Mouse (Mus musculus) heart, embryonic 10.5 days (tissue): ENCODE data around the gene Mdm1. TPM values are rescaled to one million over a fixed set of nuclear protein-coding genes. Genes with fewer than 3 reads are reported as not detected.

Experiments used
- DNase-seq: peaks from one replicate; pipeline ENCODE4 v3.0.0-alpha.2; 2017; ENCODE audit warnings: low spot score
- H3K27ac ChIP-seq: fragments of 300-500 bp; sonication (generic); 2 replicates; pipeline ENCODE4 v1.5.1; 2016; ENCODE audit warnings: mild to moderate bottlenecking
- H3K27me3 ChIP-seq: fragments of 300-500 bp; sonication (generic); 2 replicates; pipeline ENCODE4 v1.6.1; 2016; ENCODE audit warnings: mild to moderate bottlenecking; ENCODE audit not compliant: poor library complexity, insufficient read depth, severe bottlenecking
- H3K36me3 ChIP-seq: fragments of 300-500 bp; sonication (generic); 2 replicates; pipeline ENCODE4 v1.6.1; 2016; ENCODE audit warnings: mild to moderate bottlenecking, moderate library complexity
- H3K4me1 ChIP-seq: fragments of 300-500 bp; sonication (generic); 2 replicates; pipeline ENCODE4 v1.6.1; 2016; ENCODE audit warnings: mild to moderate bottlenecking
- H3K4me3 ChIP-seq: fragments of 300-500 bp; sonication (generic); 2 replicates; pipeline ENCODE4 v1.5.1; 2016; ENCODE audit warnings: mild to moderate bottlenecking, moderate library complexity
- H3K9me3 ChIP-seq: fragments of 300-500 bp; sonication (generic); 2 replicates; pipeline ENCODE4 v1.6.1; 2016; ENCODE audit warnings: mild to moderate bottlenecking, moderate library complexity
- WGBS: fragments of 180-500 bp; shearing (Covaris S2); methylation state at CpG from one replicate; pipeline ENCODE4 v1.1.7; 2016; 5-methylcytosine and 5-hydroxymethylcytosine counted together
- polyA plus RNA-seq: library from polyadenylated mRNA; unstranded; fragments of >200 nt; fragmentation: Nextera tagmentation; extraction: Ambion mirVana; gene quantifications from 2 replicates; pipeline ENCODE4 v1.2.1, GENCODE M21; 2016

Gene Mdm1
- polyA plus RNA-seq: 21.9 and 28.7 TPM in 2 replicates

DNA sequence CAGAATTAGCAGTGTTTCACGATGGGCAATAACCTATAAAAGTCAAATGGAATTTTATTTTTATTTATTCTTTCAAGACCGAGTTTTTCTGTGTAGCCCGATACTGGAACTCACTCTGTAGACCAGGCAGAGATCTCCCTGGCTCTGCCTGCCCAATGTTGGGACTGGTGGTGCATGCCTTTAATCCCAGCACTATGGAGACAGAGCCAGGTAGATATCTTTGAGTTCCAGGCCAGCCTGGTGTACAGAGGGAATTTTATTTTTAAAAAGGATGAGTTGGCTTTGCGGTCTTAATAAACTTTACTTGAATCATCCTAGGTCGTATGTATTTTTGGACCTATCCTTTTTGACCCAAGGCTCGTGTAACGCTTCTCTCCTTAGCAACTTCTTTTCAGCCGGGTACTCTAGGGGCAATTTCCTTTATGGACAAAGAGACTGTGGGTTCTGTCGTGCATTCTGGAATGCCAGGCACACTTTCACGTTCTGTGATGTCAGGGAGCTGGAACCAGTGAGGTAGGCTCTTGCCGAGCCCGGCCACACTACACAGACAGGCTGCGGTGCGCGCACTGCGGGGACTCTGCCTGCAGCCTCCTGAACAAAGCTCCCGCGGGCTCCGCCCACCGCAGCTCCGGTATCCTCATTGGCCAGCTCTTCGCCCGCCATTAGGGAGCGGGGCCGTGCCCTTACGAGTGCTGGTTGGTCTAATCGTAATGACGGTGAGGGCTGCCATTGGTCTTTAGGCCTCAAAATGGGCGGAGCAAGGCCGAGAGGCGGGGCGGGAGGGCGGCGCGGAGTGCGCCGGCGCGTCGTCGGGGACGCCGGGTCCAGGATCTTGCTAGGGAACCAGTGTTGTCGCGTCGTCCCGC is at the start of gene Mdm1:
Gene Mdm1 (plus strand): TSS at position 794 of the 866 bp plus-strand sequence.
- Histone ChIP-seq H3K9me3 (no peaks in the 10 kb centered on the region), H3K36me3 (peaks cover 5% of the 10 kb centered on the region; the same call in 1 of the 2 replicates), H3K4me3 (peak within 1 kb of the TSS; percentile 92), H3K27me3 (no peaks in the 10 kb centered on the region), H3K4me1 (0 out of 2 replicates have a peak, but pooled peaks cover 10% of the 10 kb centered on the region), H3K27ac (peak within 1 kb of the TSS; percentile 88)
- DNase-seq: peak; percentile 99
- WGBS: 4% methylated on average over 47 of the region's 47 CpGs

DNA sequence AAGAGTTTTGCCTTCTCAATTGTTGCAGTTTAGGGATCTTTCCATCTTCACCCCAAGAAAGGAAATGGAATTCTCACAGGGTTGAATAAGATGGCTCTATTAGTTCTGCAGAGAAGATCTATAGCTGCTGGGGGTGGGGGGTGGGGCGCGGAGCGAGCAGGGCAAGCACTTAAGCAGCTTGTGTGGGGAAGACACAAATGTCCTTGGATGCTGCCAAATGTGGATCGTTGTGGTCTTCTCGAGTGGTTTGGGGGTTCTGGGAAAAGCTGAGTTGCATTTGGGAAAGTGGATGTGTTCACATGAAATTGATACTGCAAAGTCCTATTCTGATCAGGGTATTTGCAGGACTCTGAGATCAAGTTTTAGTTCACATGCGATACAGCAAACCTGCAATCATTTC is 48.9 kb upstream of the Mdm1 start:
- 78% methylated on average over 6 of the region's 6 CpGs for WGBS

DNA sequence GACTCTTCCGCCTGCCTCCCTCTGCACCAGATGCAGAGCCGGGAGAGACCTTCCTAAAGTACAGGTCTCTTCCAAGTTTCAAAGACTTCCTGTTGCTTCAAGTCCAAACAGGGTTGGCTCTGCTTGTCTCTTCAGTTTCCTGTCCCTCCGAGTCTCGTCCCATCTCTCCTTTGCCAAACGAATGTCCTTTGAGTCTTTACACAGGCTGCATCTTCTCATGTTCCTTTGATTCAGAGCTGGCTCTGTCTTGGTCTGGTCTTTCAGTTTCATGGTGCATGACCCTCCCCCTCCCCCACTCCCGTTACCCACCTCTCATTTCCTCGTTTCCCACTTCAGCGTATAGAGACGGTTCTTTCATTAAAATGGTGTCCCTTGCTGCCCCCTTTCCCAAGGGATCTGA is 47.9 kb upstream of the Mdm1 start:
- no peak overlapping the region for H3K27ac ChIP-seq
- peaks cover 16% of the 10 kb centered on the region; the same call in 1 of the 2 replicates for H3K4me1 ChIP-seq
- peaks cover 3% of the 10 kb centered on the region; the same call in 1 of the 2 replicates for H3K9me3 ChIP-seq
- DNase-seq: no peak
- WGBS: 58% methylated on average over 9 of the region's 9 CpGs
- H3K36me3 ChIP-seq: no peaks in the 10 kb centered on the region
- no peaks in the 10 kb centered on the region for H3K27me3 ChIP-seq
- no peak overlapping the region for H3K4me3 ChIP-seq

More for the DNA sequence above, 48.9 kb upstream of the Mdm1 start:
- no peak overlapping the region for H3K4me3 ChIP-seq
- H3K36me3 ChIP-seq: no peaks in the 10 kb centered on the region
- H3K9me3 ChIP-seq: peaks cover 3% of the 10 kb centered on the region; the same call in 1 of the 2 replicates
- DNase-seq: no peak
- H3K4me1 ChIP-seq: peaks cover 22% of the 10 kb centered on the region; the same call in 1 of the 2 replicates
- no peaks in the 10 kb centered on the region for H3K27me3 ChIP-seq
- no peak overlapping the region for H3K27ac ChIP-seq

DNA sequence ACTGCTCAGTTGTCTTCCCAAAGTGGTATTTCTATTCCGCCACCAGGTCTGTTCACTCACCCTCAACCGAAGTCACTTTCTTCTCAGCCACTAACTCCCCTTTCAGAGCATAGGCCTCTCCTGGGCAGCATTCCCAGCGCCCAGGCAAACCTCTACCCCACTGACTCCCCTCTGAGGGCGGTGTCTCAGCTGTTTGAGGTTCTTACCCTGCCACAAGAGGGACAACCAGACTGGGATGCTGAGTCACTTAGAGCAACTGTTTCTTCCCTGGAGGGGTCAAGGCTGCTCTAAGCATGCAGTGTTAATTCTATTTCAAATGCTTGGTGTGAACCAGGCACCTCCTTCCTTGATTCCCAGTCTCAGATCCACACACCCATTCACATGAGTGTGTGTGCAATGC is 46.8 kb upstream of the Mdm1 start:
- Histone ChIP-seq H3K27me3 (no peaks in the 10 kb centered on the region), H3K36me3 (no peaks in the 10 kb centered on the region), H3K27ac (no peak overlapping the region), H3K4me1 (peaks cover 16% of the 10 kb centered on the region; the same call in 1 of the 2 replicates), H3K9me3 (peaks cover 3% of the 10 kb centered on the region; the same call in 1 of the 2 replicates), H3K4me3 (no peak overlapping the region)
- 77% methylated on average over 4 of the region's 4 CpGs for WGBS
- no peak for DNase-seq

DNA sequence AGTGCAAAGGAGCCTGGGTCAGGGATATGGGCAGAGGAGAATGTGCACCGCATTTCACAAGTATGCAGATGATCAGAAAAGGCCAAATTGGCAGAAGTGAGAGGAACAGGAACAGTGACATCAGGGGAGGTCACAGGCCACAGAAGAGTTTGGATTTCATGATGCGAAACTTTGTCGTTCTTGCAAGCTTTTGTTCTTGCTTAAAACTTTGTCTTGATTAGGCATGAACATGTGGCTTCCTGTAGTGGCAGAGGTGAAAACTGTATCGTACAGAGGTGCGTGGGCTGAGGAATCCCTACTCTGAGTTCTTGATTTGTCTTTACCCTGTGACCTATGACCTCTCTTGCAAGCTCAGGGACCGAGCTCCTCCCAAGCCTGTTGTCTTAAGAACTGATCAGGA is 45.4 kb upstream of the Mdm1 start:
- DNase-seq: no peak
- H3K4me3 ChIP-seq: no peak overlapping the region
- no peak overlapping the region for H3K27ac ChIP-seq
- no peaks in the 10 kb centered on the region for H3K36me3 ChIP-seq
- peaks cover 12% of the 10 kb centered on the region; the same call in 1 of the 2 replicates for H3K4me1 ChIP-seq
- no peaks in the 10 kb centered on the region for H3K27me3 ChIP-seq
- H3K9me3 ChIP-seq: peaks cover 3% of the 10 kb centered on the region; the same call in 1 of the 2 replicates
- 89% methylated on average over 6 of the region's 6 CpGs for WGBS

DNA sequence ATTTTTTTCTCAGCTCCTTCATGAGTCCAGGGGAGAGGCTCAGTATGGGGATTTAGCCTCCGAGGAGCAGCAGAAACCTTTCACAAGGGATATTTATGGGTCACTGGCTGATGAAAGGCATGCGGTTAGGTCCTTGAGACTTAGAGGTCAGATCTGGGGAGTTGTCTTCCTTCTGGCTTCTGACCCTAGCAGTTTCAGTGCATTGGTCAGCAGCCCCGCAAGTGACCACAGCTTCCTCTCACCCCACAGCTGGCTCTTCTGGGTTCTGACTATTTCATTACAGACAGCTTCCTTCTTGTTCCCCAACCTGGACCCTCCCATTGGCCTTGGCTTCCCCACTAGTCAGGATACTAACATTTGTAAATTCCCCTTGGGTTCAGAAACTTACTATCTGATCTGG is 43.7 kb upstream of the Mdm1 start:
- H3K27ac ChIP-seq: no peak overlapping the region
- H3K27me3 ChIP-seq: no peaks in the 10 kb centered on the region
- 74% methylated on average over 3 of the region's 3 CpGs for WGBS
- H3K36me3 ChIP-seq: no peaks in the 10 kb centered on the region
- H3K4me1 ChIP-seq: peaks cover 4% of the 10 kb centered on the region; the same call in 1 of the 2 replicates
- no peak overlapping the region for H3K4me3 ChIP-seq
- peaks cover 3% of the 10 kb centered on the region; the same call in 1 of the 2 replicates for H3K9me3 ChIP-seq
- DNase-seq: no peak

DNA sequence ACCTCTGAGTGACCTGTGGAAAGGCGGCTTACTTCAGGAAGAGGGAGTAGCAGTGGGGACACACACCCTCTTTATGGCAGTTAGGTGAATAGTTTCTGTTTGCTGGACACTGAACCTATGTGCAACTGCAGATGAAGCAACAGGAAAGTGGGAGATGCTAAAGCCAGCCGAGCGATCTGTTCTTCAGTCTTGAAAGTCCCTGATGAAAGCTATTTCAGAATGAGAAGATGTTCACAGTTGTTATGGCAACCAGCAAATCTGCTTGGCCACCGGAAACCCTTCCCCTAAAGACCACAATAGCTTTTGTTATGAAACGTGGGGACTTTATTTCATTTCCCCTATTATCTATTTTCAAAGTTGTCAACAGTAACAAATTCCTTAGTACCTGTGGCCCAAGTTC is 41.0 kb upstream of the Mdm1 start:
- Histone ChIP-seq H3K36me3 (no peaks in the 10 kb centered on the region), H3K27ac (no peak overlapping the region), H3K4me1 (peaks cover 4% of the 10 kb centered on the region; the same call in 1 of the 2 replicates), H3K4me3 (no peak overlapping the region), H3K9me3 (peaks cover 3% of the 10 kb centered on the region; the same call in 1 of the 2 replicates), H3K27me3 (peaks cover 6% of the 10 kb centered on the region; the same call in 1 of the 2 replicates)
- no peak for DNase-seq
- WGBS: 65% methylated on average over 5 of the region's 5 CpGs

DNA sequence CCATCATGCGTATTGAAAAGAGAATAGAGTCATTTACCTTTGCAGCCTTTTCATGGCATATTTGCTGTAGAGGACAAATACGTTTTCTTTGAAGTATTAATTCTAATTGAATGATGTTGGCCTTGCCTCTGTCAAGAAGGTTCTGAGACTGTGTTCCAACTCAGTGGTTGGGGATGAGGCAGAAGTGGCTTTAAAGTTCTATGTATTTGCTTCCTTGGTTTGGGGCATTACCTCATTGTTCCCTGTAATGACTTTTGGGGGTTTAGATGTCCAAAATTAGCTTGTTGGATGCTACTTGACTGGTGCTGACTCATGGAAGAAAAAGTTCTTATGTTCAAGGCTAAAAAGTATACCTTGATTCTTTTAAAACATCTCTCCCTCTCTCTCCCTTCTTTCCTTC is 40.6 kb upstream of the Mdm1 start:
- Histone ChIP-seq H3K27ac (no peak overlapping the region), H3K9me3 (peaks cover 3% of the 10 kb centered on the region; the same call in 1 of the 2 replicates), H3K36me3 (no peaks in the 10 kb centered on the region), H3K27me3 (peaks cover 6% of the 10 kb centered on the region; the same call in 1 of the 2 replicates), H3K4me3 (no peak overlapping the region), H3K4me1 (peaks cover 4% of the 10 kb centered on the region; the same call in 1 of the 2 replicates)
- no peak for DNase-seq
- WGBS: 73% methylated on average over 2 of the region's 2 CpGs

DNA sequence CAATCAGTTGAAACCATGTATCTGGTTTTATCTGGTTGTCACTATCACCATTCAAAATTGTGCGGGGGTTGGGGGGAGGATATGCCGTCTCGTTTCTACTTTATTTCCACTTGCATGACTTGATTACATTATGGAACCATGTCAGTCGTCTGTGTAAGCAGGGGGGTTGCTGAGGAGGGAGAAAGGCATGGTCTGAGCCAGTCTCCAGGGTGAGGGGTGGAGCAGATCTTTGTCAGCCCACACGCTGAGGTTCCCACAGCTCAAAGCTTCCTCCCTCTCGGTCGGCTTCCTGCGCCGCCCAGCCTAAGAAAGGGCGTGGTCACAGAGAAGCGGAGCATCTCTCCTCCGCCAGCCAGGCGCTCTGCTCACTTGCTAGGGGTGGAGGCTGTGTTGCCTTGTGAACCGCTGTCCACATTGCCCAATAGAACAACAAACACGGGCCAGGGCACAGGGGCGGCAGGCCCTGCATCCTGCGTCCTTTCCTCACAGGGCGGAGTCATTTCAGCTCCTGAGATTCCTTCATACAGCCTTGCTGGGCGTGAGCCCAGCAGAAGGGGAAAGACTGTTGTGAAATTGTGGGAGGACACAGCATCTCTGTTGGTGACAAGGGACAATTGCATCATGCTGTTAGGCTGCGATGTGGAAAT is 38.5 kb upstream of the Mdm1 start:
- peaks cover 7% of the 10 kb centered on the region; the same call in 1 of the 2 replicates for H3K4me1 ChIP-seq
- no peaks in the 10 kb centered on the region for H3K9me3 ChIP-seq
- peak; percentile 91 for DNase-seq
- peaks cover 6% of the 10 kb centered on the region; the same call in 1 of the 2 replicates for H3K27me3 ChIP-seq
- H3K4me3 ChIP-seq: peak overlapping the region; percentile 60
- H3K36me3 ChIP-seq: no peaks in the 10 kb centered on the region
- H3K27ac ChIP-seq: peak overlapping the region; percentile 70
- 1% methylated on average over 20 of the region's 20 CpGs for WGBS

DNA sequence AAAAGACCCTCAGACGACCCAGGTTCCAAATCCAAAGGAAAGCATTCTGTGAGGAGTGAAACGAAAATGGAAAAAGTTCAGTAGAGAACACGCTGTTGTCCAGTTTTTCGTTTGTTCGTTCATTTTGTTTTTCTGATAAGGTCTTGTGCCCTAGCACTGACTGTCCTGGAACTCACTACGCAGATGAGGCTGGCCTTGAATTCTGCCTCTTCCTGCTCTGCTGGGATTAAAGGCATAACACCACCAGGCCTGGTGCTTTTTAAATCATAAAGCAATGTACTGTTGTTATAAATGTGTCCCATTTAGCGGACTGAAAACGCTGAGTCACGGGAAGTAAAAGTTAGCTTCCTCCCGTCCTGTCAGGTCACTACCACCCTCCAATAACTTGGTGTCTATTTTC is 37.7 kb upstream of the Mdm1 start:
- Histone ChIP-seq H3K4me1 (peaks cover 7% of the 10 kb centered on the region; the same call in 1 of the 2 replicates), H3K9me3 (no peaks in the 10 kb centered on the region), H3K27me3 (peaks cover 6% of the 10 kb centered on the region; the same call in 1 of the 2 replicates), H3K27ac (no peak overlapping the region), H3K4me3 (no peak overlapping the region), H3K36me3 (no peaks in the 10 kb centered on the region)
- 77% methylated on average over 10 of the region's 10 CpGs for WGBS
- no peak for DNase-seq

DNA sequence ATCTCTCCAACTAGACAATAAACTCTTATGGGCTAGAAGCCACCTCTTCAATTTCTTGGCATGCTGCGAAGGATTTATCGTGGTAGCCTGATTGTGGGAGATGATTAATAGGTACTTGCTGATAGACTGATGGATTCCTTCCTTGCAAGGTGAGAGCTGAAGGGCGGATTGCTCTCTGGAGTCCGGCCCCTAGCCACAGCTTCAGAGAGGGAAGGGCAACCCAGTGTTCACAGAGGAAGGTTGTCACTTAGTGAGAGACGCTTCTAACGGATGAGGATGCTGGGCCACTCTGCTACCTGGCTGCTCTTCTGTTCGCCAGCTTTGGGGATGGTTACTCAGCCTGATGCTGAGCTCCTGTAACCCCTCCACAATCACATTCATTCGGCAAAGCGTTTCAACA is 34.6 kb upstream of the Mdm1 start:
- Histone ChIP-seq H3K4me3 (no peak overlapping the region), H3K27me3 (peaks cover 6% of the 10 kb centered on the region; the same call in 1 of the 2 replicates), H3K27ac (no peak overlapping the region), H3K9me3 (no peaks in the 10 kb centered on the region), H3K36me3 (no peaks in the 10 kb centered on the region), H3K4me1 (peaks cover 17% of the 10 kb centered on the region)
- no peak for DNase-seq
- WGBS: 68% methylated on average over 9 of the region's 9 CpGs

DNA sequence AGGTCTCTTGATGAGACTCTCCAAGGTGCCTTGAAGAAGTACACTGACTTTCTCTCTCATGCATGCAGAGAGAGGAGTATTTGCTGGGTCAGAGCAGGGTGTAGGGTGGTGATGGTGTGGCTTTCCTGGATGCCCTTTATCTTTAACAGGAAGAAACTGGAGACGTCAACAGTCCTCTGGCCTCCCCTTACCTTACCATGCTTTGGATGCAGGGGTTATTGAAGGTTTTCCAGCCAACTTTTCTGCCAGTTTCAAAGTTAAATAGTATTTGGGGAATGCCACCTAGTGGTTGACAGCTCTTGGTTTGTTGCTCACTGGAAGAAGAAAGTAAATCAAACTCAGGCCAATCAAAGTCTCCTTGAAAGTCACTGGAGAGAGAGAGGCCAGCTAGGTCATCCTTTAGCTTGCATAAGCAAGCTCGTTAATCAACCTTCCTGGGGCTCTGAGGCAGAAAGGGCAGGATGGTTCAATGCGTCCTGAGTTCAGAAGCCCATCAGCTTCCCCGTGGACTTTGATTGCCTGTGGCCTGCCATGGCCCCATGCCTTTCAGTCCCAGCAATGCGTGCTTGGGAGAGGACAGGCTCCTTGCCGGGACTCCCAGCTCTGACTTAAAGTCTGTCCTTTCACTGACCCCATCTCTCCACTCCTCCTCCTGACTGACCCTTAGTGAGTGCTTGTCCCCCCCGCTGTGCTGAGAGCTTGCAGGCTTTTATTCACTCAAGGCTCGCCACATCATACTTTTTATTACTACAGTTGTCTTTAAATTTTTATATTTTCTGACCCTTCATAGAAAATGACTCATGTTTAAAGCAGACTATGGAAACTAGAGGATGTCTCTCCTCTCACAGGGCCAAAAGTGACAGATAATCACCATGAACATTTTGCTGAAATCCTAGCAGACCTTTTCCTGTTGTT is 31.3 kb upstream of the Mdm1 start:
- Histone ChIP-seq H3K9me3 (no peaks in the 10 kb centered on the region), H3K36me3 (no peaks in the 10 kb centered on the region), H3K4me1 (peaks cover 19% of the 10 kb centered on the region), H3K4me3 (no peak overlapping the region), H3K27me3 (peaks cover under 1% of the 10 kb centered on the region; the same call in 1 of the 2 replicates), H3K27ac (0 out of 2 replicates have a peak overlapping the region, but pooled peaks have one; percentile 52)
- 23% methylated on average over 8 of the region's 8 CpGs for WGBS
- DNase-seq: no peak
